Mouse (Mus musculus): ENCODE measurements at regions not wholly inside any gene's neighbourhood (a gene's known extent, or its start where the extent isn't known, plus 50 kb on each side); places are given as distances from the start of the nearest gene placed in this dataset.

DNA sequence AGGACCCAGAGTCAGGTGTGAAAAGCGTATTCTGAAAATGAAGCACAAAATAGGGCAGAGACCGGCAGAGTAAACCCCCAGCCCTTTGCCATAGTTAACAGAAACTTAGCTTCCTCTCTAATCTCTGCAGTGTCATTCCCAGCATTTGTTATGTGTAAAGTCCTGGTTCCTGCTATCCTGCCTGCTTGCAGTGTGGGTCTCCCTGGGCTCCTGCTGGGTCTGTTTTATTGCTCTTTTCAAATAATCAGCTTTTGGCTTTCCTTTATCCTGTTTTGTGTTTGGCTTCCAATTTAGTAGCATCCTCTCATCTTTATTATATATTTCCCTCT is 128.3 kb downstream of the 4933412E24Rik start:
- TF ChIP-seq CTCF (IDR thresholded peaks at IDR 0.05; ENCODE audit: low read depth, low read length) (no peak), POLR2A (IDR thresholded peaks at IDR 0.05; ENCODE audit: insufficient read depth, low read length) (no peak), EP300 (IDR thresholded peaks at IDR 0.05; ENCODE audit: insufficient read depth, low read depth, low read length) (no peak)

Data from ES-Bruce4 (cell line).